Mouse (Mus musculus) MEL (cell line): ENCODE data around the gene Osbpl8. TPM values are rescaled to one million over a fixed set of nuclear protein-coding genes. Genes with fewer than 3 reads are reported as not detected.

Experiments used
- DNase-seq: peaks from one replicate; pipeline ENCODE4 v3.0.0; 2011; ENCODE audit warnings: low read depth, low spot score
- H3K27ac ChIP-seq: 2 replicates; pipeline ENCODE4 v1.5.1; 2012; ENCODE audit warnings: low read depth, mild to moderate bottlenecking, control low read depth, low read length, moderate library complexity; ENCODE audit not compliant: control insufficient read depth
- H3K27me3 ChIP-seq, 2 experiments: fragments of 150-350 bp in 1 of 2; sonication (generic) in 1 of 2; 2 replicates each; pipeline ENCODE4 v1.6.1; 2012; ENCODE audit warnings: low read length in 2 of 2, mild to moderate bottlenecking in 2 of 2, improper control_type of control experiment in 1 of 2, moderate library complexity in 1 of 2; ENCODE audit not compliant: insufficient read depth in 2 of 2, control insufficient read depth in 1 of 2
- H3K36me3 ChIP-seq, 2 experiments: 2 replicates each; pipeline ENCODE4 v1.6.1; 2012 to 2014; ENCODE audit warnings: low read length in 2 of 2, improper control_type of control experiment in 1 of 2, inconsistent platforms in 1 of 2, mild to moderate bottlenecking in 1 of 2; ENCODE audit not compliant: insufficient read depth in 2 of 2, control insufficient read depth in 1 of 2
- H3K4me1 ChIP-seq, 2 experiments: fragments of 150-350 bp in 1 of 2; sonication (generic) in 1 of 2; 2 replicates each; pipeline ENCODE4 v1.6.1; 2012; ENCODE audit warnings: low read length in 2 of 2, improper control_type of control experiment in 1 of 2, mild to moderate bottlenecking in 1 of 2; ENCODE audit not compliant: insufficient read depth in 2 of 2, control insufficient read depth in 1 of 2
- H3K4me3 ChIP-seq, 2 experiments: fragments of 150-350 bp in 1 of 2; sonication (generic) in 1 of 2; 2 replicates each; pipeline ENCODE4 v1.5.1; 2012; ENCODE audit warnings: low read depth in 2 of 2, low read length in 2 of 2, mild to moderate bottlenecking in 2 of 2, moderate library complexity in 2 of 2, control low read depth in 1 of 2, improper control_type of control experiment in 1 of 2; ENCODE audit not compliant: control insufficient read depth in 1 of 2, insufficient read depth in 1 of 2
- H3K79me2 ChIP-seq: 2 replicates; pipeline ENCODE4 v1.6.1; 2012; ENCODE audit warnings: mild to moderate bottlenecking, low read length, moderate library complexity; ENCODE audit not compliant: control insufficient read depth, poor library complexity, insufficient read depth
- H3K9ac ChIP-seq: 2 replicates; pipeline ENCODE4 v1.6.1; 2012; ENCODE audit warnings: low read depth, mild to moderate bottlenecking, control low read depth, low read length, moderate library complexity; ENCODE audit not compliant: control insufficient read depth, poor library complexity, severe bottlenecking
- H3K9me3 ChIP-seq: fragments of 150-350 bp; sonication (generic); replicated peaks from 2 replicates; pipeline ENCODE4 v1.6.1; 2012; ENCODE audit warnings: mild to moderate bottlenecking, low read length, improper control_type of control experiment, moderate library complexity; ENCODE audit not compliant: insufficient read depth
- CHD2 ChIP-seq: IDR thresholded peaks from 2 replicates; pipeline ENCODE4 v1.6.1; 2011; ENCODE audit warnings: low read length, improper control_type of control experiment
- CTCF ChIP-seq, 3 experiments: IDR thresholded peaks in 2 of 3; conservative IDR thresholded peaks in 1 of 3; 2 replicates each; pipeline ENCODE4 v1.5.1; 2011 to 2012; ENCODE audit warnings: low read length in 3 of 3, low read depth in 2 of 3, mild to moderate bottlenecking in 2 of 3, improper control_type of control experiment in 1 of 3, inconsistent platforms in 1 of 3, mixed read lengths in 1 of 3, moderate library complexity in 1 of 3; ENCODE audit not compliant: control insufficient read depth in 1 of 3, insufficient read depth in 1 of 3, poor library complexity in 1 of 3, severe bottlenecking in 1 of 3
- E2F4 ChIP-seq: IDR thresholded peaks from 2 replicates; pipeline ENCODE4 v1.6.1; 2011; ENCODE audit warnings: low read depth, low read length, improper control_type of control experiment, borderline replicate concordance
- ELF1 ChIP-seq: IDR thresholded peaks from 2 replicates; pipeline ENCODE4 v1.6.1; 2014; ENCODE audit warnings: low read depth, mild to moderate bottlenecking, inconsistent platforms, low read length, improper control_type of control experiment, moderate library complexity
- ETS1 ChIP-seq: IDR thresholded peaks from 2 replicates; pipeline ENCODE4 v1.6.1; 2012; ENCODE audit warnings: low read depth, mild to moderate bottlenecking, inconsistent platforms, low read length, improper control_type of control experiment, moderate library complexity
- GATA1 ChIP-seq: IDR thresholded peaks from 2 replicates; pipeline ENCODE4 v1.6.1; 2011; ENCODE audit warnings: low read depth, low read length, improper control_type of control experiment
- JUND ChIP-seq: IDR thresholded peaks from 2 replicates; pipeline ENCODE4 v1.6.1; 2011; ENCODE audit warnings: low read depth, mild to moderate bottlenecking, improper control_type of control experiment, low read length
- KAT2A ChIP-seq: conservative IDR thresholded peaks from 2 replicates; pipeline ENCODE4 v1.6.1; 2012; ENCODE audit warnings: low read depth, low read length, improper control_type of control experiment, inconsistent platforms
- MAFK ChIP-seq: IDR thresholded peaks from 2 replicates; pipeline ENCODE4 v1.6.1; 2011; ENCODE audit warnings: low read depth, mild to moderate bottlenecking, low read length, improper control_type of control experiment, borderline replicate concordance
- MAX ChIP-seq: IDR thresholded peaks from 2 replicates; pipeline ENCODE4 v1.6.1; 2011; ENCODE audit warnings: low read length, improper control_type of control experiment
- MAZ ChIP-seq: IDR thresholded peaks from 2 replicates; pipeline ENCODE4 v1.6.1; 2012; ENCODE audit warnings: low read depth, mild to moderate bottlenecking, inconsistent platforms, low read length, improper control_type of control experiment
- MXI1 ChIP-seq: IDR thresholded peaks from 2 replicates; pipeline ENCODE4 v1.6.1; 2011; ENCODE audit warnings: mild to moderate bottlenecking, low read depth, low read length, improper control_type of control experiment
- MYB ChIP-seq: IDR thresholded peaks from 2 replicates; pipeline ENCODE4 v1.6.1; 2011; ENCODE audit warnings: mild to moderate bottlenecking, low read depth, low read length, improper control_type of control experiment
- NELFE ChIP-seq: IDR thresholded peaks from 2 replicates; pipeline ENCODE4 v1.6.1; 2011; ENCODE audit warnings: low read depth, low read length, improper control_type of control experiment
- NRF1 ChIP-seq: IDR thresholded peaks from 2 replicates; pipeline ENCODE4 v1.6.1; 2014; ENCODE audit warnings: low read depth, mild to moderate bottlenecking, inconsistent platforms, low read length, improper control_type of control experiment, moderate library complexity; ENCODE audit not compliant: poor library complexity, insufficient read depth, severe bottlenecking
- POLR2A ChIP-seq, 2 experiments: IDR thresholded peaks; 2 replicates each; pipeline ENCODE4 v1.6.1; 2011 to 2012; ENCODE audit warnings: low read length in 2 of 2, mild to moderate bottlenecking in 2 of 2, control low read depth in 1 of 2, improper control_type of control experiment in 1 of 2, low read depth in 1 of 2, moderate library complexity in 1 of 2; ENCODE audit not compliant: control insufficient read depth in 1 of 2, insufficient read depth in 1 of 2, poor library complexity in 1 of 2
- POLR2AphosphoS2 ChIP-seq: IDR thresholded peaks from 2 replicates; pipeline ENCODE4 v1.6.1; 2011; ENCODE audit warnings: low read length, improper control_type of control experiment
- POLR2AphosphoS5 ChIP-seq: IDR thresholded peaks from 2 replicates; pipeline ENCODE4 v1.6.1; 2012; ENCODE audit warnings: low read depth, borderline replicate concordance, mild to moderate bottlenecking, inconsistent platforms, low read length, moderate library complexity, mixed read lengths
- RAD21 ChIP-seq: IDR thresholded peaks from 2 replicates; pipeline ENCODE4 v1.6.1; 2011; ENCODE audit warnings: mild to moderate bottlenecking, low read depth, low read length, improper control_type of control experiment
- RCOR1 ChIP-seq: IDR thresholded peaks from 2 replicates; pipeline ENCODE4 v1.6.1; 2012; ENCODE audit warnings: low read depth, mild to moderate bottlenecking, inconsistent platforms, low read length, improper control_type of control experiment
- TAL1 ChIP-seq: IDR thresholded peaks from 2 replicates; pipeline ENCODE4 v1.6.1; 2012; ENCODE audit warnings: mild to moderate bottlenecking, inconsistent platforms, low read length, moderate library complexity, mixed read lengths
- TBP ChIP-seq: IDR thresholded peaks from 2 replicates; pipeline ENCODE4 v1.8.0; 2011; ENCODE audit warnings: low read depth, low read length, improper control_type of control experiment
- TCF12 ChIP-seq: IDR thresholded peaks from 2 replicates; pipeline ENCODE4 v1.6.1; 2014; ENCODE audit warnings: low read depth, mild to moderate bottlenecking, inconsistent platforms, low read length, improper control_type of control experiment, moderate library complexity
- ZC3H11A ChIP-seq: IDR thresholded peaks from 2 replicates; pipeline ENCODE4 v1.6.1; 2012; ENCODE audit warnings: low read depth, mild to moderate bottlenecking, inconsistent platforms, low read length, improper control_type of control experiment
- ZKSCAN1 ChIP-seq: IDR thresholded peaks from 2 replicates; pipeline ENCODE4 v1.6.1; 2012; ENCODE audit warnings: low read depth, mild to moderate bottlenecking, inconsistent platforms, low read length, improper control_type of control experiment, moderate library complexity
- ZMIZ1 ChIP-seq: IDR thresholded peaks from 2 replicates; pipeline ENCODE4 v1.6.1; 2012; ENCODE audit warnings: low read depth, mild to moderate bottlenecking, inconsistent platforms, low read length, improper control_type of control experiment, moderate library complexity
- ZNF384 ChIP-seq: IDR thresholded peaks from 2 replicates; pipeline ENCODE4 v1.6.1; 2012; ENCODE audit warnings: low read depth, mild to moderate bottlenecking, inconsistent platforms, low read length, improper control_type of control experiment
- polyA plus RNA-seq, 2 experiments: library from polyadenylated mRNA; stranded (reverse) in 1 of 2; unstranded in 1 of 2; fragments of >175 nt in 1 of 2; fragments of >200 nt in 1 of 2; gene quantifications; 2 replicates each; pipeline versions ENCODE4 v1.2.1 to v1.2.4; 2012; ENCODE audit warnings: low replicate concordance in 2 of 2, low read depth in 1 of 2; ENCODE audit not compliant: insufficient read length in 2 of 2, insufficient read depth in 1 of 2, missing spikeins in 1 of 2
- total RNA-seq: library from RNA; depleted of rRNA; stranded (reverse); fragments of 300-350 nt; gene quantifications from 2 replicates; pipeline ENCODE4 v1.2.3, GENCODE M21; 2012

Gene Osbpl8
- total and polyA plus RNA-seq, 3 experiments: 26.2 to 44.8 (median 33.4) TPM

DNA sequence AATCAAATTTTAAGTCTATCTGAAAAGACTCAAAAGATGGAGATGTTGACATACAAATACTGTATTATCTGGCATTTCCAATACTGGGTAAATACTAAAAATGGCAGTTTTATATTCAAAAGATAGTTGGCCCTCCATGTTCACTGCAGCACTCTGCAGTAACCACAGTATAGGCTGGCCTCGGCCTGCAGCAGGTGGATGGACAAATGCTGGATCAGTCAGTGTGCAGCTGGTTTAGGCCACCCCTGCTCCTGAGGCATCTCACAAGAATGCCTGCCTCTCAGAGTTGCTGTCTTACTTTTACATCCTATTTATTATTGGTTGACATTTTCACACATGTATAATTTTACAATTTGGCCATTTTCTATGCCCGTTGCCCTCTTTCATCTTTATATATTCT is 111.3 kb downstream of the Osbpl8 start:
- H3K36me3 ChIP-seq: peaks cover 0 to 44% of the 10 kb centered on the region in 2 experiments; a peak in 2 of 4 replicates
- DNase-seq: no peak

DNA sequence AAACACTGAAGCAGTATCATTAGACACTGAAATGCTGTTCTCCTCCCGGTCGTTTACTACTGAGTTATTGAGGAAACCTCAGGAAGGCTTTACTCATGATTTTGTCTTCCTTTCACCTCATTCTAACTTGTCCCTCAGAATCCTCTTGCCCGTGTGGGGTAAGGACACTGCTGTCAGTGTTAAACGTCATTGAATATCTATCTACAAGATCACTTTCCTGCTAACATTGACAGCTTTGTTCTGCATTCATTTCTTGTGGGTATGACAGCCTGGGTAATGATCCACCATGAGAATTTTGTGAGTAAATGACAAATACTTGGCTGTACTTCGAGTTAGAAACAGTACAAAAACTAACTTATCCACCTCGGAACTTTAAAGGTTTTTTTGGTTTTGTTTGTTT is 133.1 kb downstream of the Osbpl8 start:
- Histone ChIP-seq H3K9me3 (no peaks in the 10 kb centered on the region), H3K4me1 (no peaks in the 10 kb centered on the region), H3K36me3 (peaks cover 0 to 18% of the 10 kb centered on the region in 2 experiments; a peak in 2 of 4 replicates), H3K27me3 (no peaks in the 10 kb centered on the region), H3K79me2 (no peaks in the 10 kb centered on the region), H3K9ac (no peak overlapping the region), H3K27ac (no peak overlapping the region), H3K4me3 (no peak overlapping the region)
- TF ChIP-seq ZMIZ1 (no peak), ZC3H11A (no peak), MAZ (no peak), ZKSCAN1 (no peak), TAL1 (no peak), ELF1 (no peak), NELFE (no peak), CHD2 (no peak), MYB (no peak), MAFK (no peak), TBP (no peak), MXI1 (no peak), MAX (no peak), ETS1 (no peak), POLR2A (IDR thresholded peaks at IDR 0.05; ENCODE audit: control insufficient read depth in 1 of 2, insufficient read depth in 1 of 2, low read depth in 1 of 2, low read length in 2 of 2, poor library complexity in 1 of 2) (no peak), POLR2AphosphoS5 (no peak), RAD21 (no peak), CTCF (IDR thresholded peaks at IDR 0.05 in 2 of 3, conservative IDR thresholded peaks at IDR 0.05 in 1 of 3; ENCODE audit: control insufficient read depth in 1 of 3, insufficient read depth in 1 of 3, low read depth in 2 of 3, low read length in 3 of 3, poor library complexity in 1 of 3, severe bottlenecking in 1 of 3) (no peak), E2F4 (no peak)
- no peak for DNase-seq

More for the DNA sequence above, 111.3 kb downstream of the Osbpl8 start:
- H3K4me3 ChIP-seq: no peak overlapping the region
- H3K27ac ChIP-seq: no peak overlapping the region
- H3K4me1 ChIP-seq: no peaks in the 10 kb centered on the region
- H3K9me3 ChIP-seq: no peaks in the 10 kb centered on the region
- no peaks in the 10 kb centered on the region for H3K27me3 ChIP-seq
- no peaks in the 10 kb centered on the region for H3K79me2 ChIP-seq
- no peak for TF ChIP-seq TBP
- TF ChIP-seq TCF12: no peak
- no peak for TF ChIP-seq TAL1
- no peak for TF ChIP-seq ZMIZ1
- TF ChIP-seq GATA1: no peak
- no peak for TF ChIP-seq ZNF384
- TF ChIP-seq KAT2A: no peak
- no peak for TF ChIP-seq JUND
- no peak for TF ChIP-seq RCOR1
- TF ChIP-seq POLR2AphosphoS2: no peak
- TF ChIP-seq NRF1: no peak
- TF ChIP-seq MXI1: no peak
- H3K9ac ChIP-seq: no peak overlapping the region
